Mouse (Mus musculus): ENCODE measurements around the gene Gm45808. TPM values are rescaled to one million over a fixed set of nuclear protein-coding genes. Genes with fewer than 3 reads are reported as not detected.
"Not testable (repeated sequence)": the region's sequence is repeated elsewhere in the genome, so short reads cannot be mapped to it uniquely, and the experiment has no call there.

Gm45808 gene
- polyA plus RNA-seq (2014; fragmentation: Nextera tagmentation; extraction: Ambion mirVana) = not detected in 2 replicates

- H3K4me3 ChIP-seq (ENCODE audit: low read depth, low read length) = no peak within 1 kb of the TSS
- peaks cover 11% of the 10 kb centered on the region; the same call in 1 of the 2 replicates for H3K4me1 ChIP-seq (ENCODE audit: control insufficient read depth, insufficient read depth, low read length)
- no peak within 1 kb of the TSS; the same call in 1 of the 2 replicates for H3K4me2 ChIP-seq (ENCODE audit: low read depth, severe bottlenecking)
- WGBS = 84% methylated on average over 12 of the region's 12 CpGs
- no peak within 1 kb of the TSS for H3K9ac ChIP-seq (ENCODE audit: low read length)
- ATAC-seq (ENCODE audit: insufficient number of reproducible peaks, low FRiP score, low TSS enrichment, low read depth) = no peak
- no peaks in the 10 kb centered on the region for H3K36me3 ChIP-seq (ENCODE audit: control insufficient read depth, insufficient read depth, low read length)
- no peak for DNase-seq (ENCODE audit: low spot score)
- no peak within 1 kb of the TSS for H3K27ac ChIP-seq (replicated peaks; ENCODE audit: low read depth, low read length)
- H3K9me3 ChIP-seq (ENCODE audit: control insufficient read depth, low read length) = no peaks in the 10 kb centered on the region
- H3K27me3 ChIP-seq (ENCODE audit: control insufficient read depth, insufficient read depth, low read length) = no peaks in the 10 kb centered on the region
These were observed at the start of gene Gm45808 for GRCm38 (mm10) chr7:45486761-45487415. Gm45808 (minus strand) TSS chr7:45486811.

GRCm38 (mm10) chr7:45535676-45536075 lies 49.1 kb upstream of the Gm45808 start:
- WGBS = 88% methylated on average over 1 of the region's 1 CpGs
- no peak overlapping the region for H3K4me3 ChIP-seq (ENCODE audit: low read depth, low read length)
- no peak overlapping the region for H3K27ac ChIP-seq (replicated peaks; ENCODE audit: low read depth, low read length)
- H3K27me3 ChIP-seq (ENCODE audit: control insufficient read depth, insufficient read depth, low read length) = no peaks in the 10 kb centered on the region
- H3K9me3 ChIP-seq (ENCODE audit: control insufficient read depth, low read length) = no peaks in the 10 kb centered on the region
- no peak overlapping the region for H3K9ac ChIP-seq (ENCODE audit: low read length)
- DNase-seq (ENCODE audit: low spot score) (no peak), ATAC-seq (ENCODE audit: insufficient number of reproducible peaks, low FRiP score, low TSS enrichment, low read depth) (no peak)
- no peak overlapping the region for H3K4me2 ChIP-seq (ENCODE audit: low read depth, severe bottlenecking)
- no peaks in the 10 kb centered on the region for H3K36me3 ChIP-seq (ENCODE audit: control insufficient read depth, insufficient read depth, low read length)
- H3K4me1 ChIP-seq (ENCODE audit: control insufficient read depth, insufficient read depth, low read length) = 0 out of 2 replicates have a peak, but pooled peaks cover 5% of the 10 kb centered on the region

GRCm38 (mm10) chr7:45530643-45531042 lies 44.0 kb upstream of the Gm45808 start:
- no peak overlapping the region for H3K9ac ChIP-seq (ENCODE audit: low read length)
- ATAC-seq (ENCODE audit: insufficient number of reproducible peaks, low FRiP score, low TSS enrichment, low read depth) (no peak), DNase-seq (ENCODE audit: low spot score) (no peak)
- H3K4me2 ChIP-seq (ENCODE audit: low read depth, severe bottlenecking) = no peak overlapping the region
- H3K4me3 ChIP-seq (ENCODE audit: low read depth, low read length) = no peak overlapping the region
- no peaks in the 10 kb centered on the region for H3K36me3 ChIP-seq (ENCODE audit: control insufficient read depth, insufficient read depth, low read length)
- H3K9me3 ChIP-seq (ENCODE audit: control insufficient read depth, low read length) = no peaks in the 10 kb centered on the region
- WGBS = 80% methylated on average over 2 of the region's 2 CpGs
- H3K4me1 ChIP-seq (ENCODE audit: control insufficient read depth, insufficient read depth, low read length) = 0 out of 2 replicates have a peak, but pooled peaks cover 3% of the 10 kb centered on the region
- no peaks in the 10 kb centered on the region for H3K27me3 ChIP-seq (ENCODE audit: control insufficient read depth, insufficient read depth, low read length)
- no peak overlapping the region for H3K27ac ChIP-seq (replicated peaks; ENCODE audit: low read depth, low read length)

- no peak overlapping the region for H3K4me2 ChIP-seq (ENCODE audit: low read depth, severe bottlenecking)
- DNase-seq (ENCODE audit: low spot score) (no peak), ATAC-seq (ENCODE audit: insufficient number of reproducible peaks, low FRiP score, low TSS enrichment, low read depth) (no peak)
- H3K27ac ChIP-seq (replicated peaks; ENCODE audit: low read depth, low read length) = no peak overlapping the region
- H3K36me3 ChIP-seq (ENCODE audit: control insufficient read depth, insufficient read depth, low read length) = no peaks in the 10 kb centered on the region
- H3K4me3 ChIP-seq (ENCODE audit: low read depth, low read length) = no peak overlapping the region
- no peaks in the 10 kb centered on the region for H3K9me3 ChIP-seq (ENCODE audit: control insufficient read depth, low read length)
- WGBS = 18% methylated on average over 6 of the region's 6 CpGs
- H3K27me3 ChIP-seq (ENCODE audit: control insufficient read depth, insufficient read depth, low read length) = no peaks in the 10 kb centered on the region
- H3K9ac ChIP-seq (ENCODE audit: low read length) = no peak overlapping the region
- peaks cover 12% of the 10 kb centered on the region for H3K4me1 ChIP-seq (ENCODE audit: control insufficient read depth, insufficient read depth, low read length)
These were observed 42.9 kb upstream of the Gm45808 start for GRCm38 (mm10) chr7:45529461-45529860.

- H3K9me3 ChIP-seq (ENCODE audit: control insufficient read depth, low read length); DNase-seq (ENCODE audit: low spot score); H3K9ac ChIP-seq (ENCODE audit: low read length); H3K27ac ChIP-seq (replicated peaks; ENCODE audit: low read depth, low read length); H3K4me2 ChIP-seq (ENCODE audit: low read depth, severe bottlenecking); H3K4me3 ChIP-seq (ENCODE audit: low read depth, low read length); H3K36me3 ChIP-seq (ENCODE audit: control insufficient read depth, insufficient read depth, low read length); H3K27me3 ChIP-seq (ENCODE audit: control insufficient read depth, insufficient read depth, low read length); ATAC-seq (ENCODE audit: insufficient number of reproducible peaks, low FRiP score, low TSS enrichment, low read depth): not testable (repeated sequence)
- 94% methylated on average over 6 of the region's 6 CpGs for WGBS
- H3K4me1 ChIP-seq (ENCODE audit: control insufficient read depth, insufficient read depth, low read length) = peaks cover 12% of the 10 kb centered on the region
These were observed 40.6 kb upstream of the Gm45808 start for GRCm38 (mm10) chr7:45527169-45527568.

- no peak for DNase-seq (ENCODE audit: low spot score)
- H3K4me3 ChIP-seq (ENCODE audit: low read depth, low read length) = peak overlapping the region; percentile 85
- no peaks in the 10 kb centered on the region for H3K9me3 ChIP-seq (ENCODE audit: control insufficient read depth, low read length)
- ATAC-seq (ENCODE audit: insufficient number of reproducible peaks, low FRiP score, low TSS enrichment, low read depth) = no peak
- H3K27me3 ChIP-seq (ENCODE audit: control insufficient read depth, insufficient read depth, low read length) = no peaks in the 10 kb centered on the region
- peak overlapping the region; percentile 67; the same call in 1 of the 2 replicates for H3K27ac ChIP-seq (replicated peaks; ENCODE audit: low read depth, low read length)
- peak overlapping the region; percentile 88 for H3K9ac ChIP-seq (ENCODE audit: low read length)
- H3K4me1 ChIP-seq (ENCODE audit: control insufficient read depth, insufficient read depth, low read length) = peaks cover 12% of the 10 kb centered on the region
- WGBS = 22% methylated on average over 7 of the region's 7 CpGs
- H3K4me2 ChIP-seq (ENCODE audit: low read depth, severe bottlenecking) = peak overlapping the region; percentile 86
- 0 out of 2 replicates have a peak, but pooled peaks cover 3% of the 10 kb centered on the region for H3K36me3 ChIP-seq (ENCODE audit: control insufficient read depth, insufficient read depth, low read length)
These were observed 40.0 kb upstream of the Gm45808 start for GRCm38 (mm10) chr7:45526474-45527120.

- H3K27me3 ChIP-seq (ENCODE audit: control insufficient read depth, insufficient read depth, low read length) = no peaks in the 10 kb centered on the region
- ATAC-seq (ENCODE audit: insufficient number of reproducible peaks, low FRiP score, low TSS enrichment, low read depth) (peak; percentile 88), DNase-seq (ENCODE audit: low spot score) (peak; percentile 99)
- H3K9me3 ChIP-seq (ENCODE audit: control insufficient read depth, low read length) = no peaks in the 10 kb centered on the region
- peak within 1 kb of the TSS; percentile 86 for H3K4me2 ChIP-seq (ENCODE audit: low read depth, severe bottlenecking)
- H3K9ac ChIP-seq (ENCODE audit: low read length) = peak within 1 kb of the TSS; percentile 88
- H3K4me1 ChIP-seq (ENCODE audit: control insufficient read depth, insufficient read depth, low read length) = peaks cover 12% of the 10 kb centered on the region
- H3K27ac ChIP-seq (replicated peaks; ENCODE audit: low read depth, low read length) = peak within 1 kb of the TSS; percentile 73
- WGBS = under 1% methylated on average over 54 of the region's 54 CpGs
- H3K36me3 ChIP-seq (ENCODE audit: control insufficient read depth, insufficient read depth, low read length) = 0 out of 2 replicates have a peak, but pooled peaks cover 3% of the 10 kb centered on the region
- peak within 1 kb of the TSS; percentile 85 for H3K4me3 ChIP-seq (ENCODE audit: low read depth, low read length)
These were observed 39.3 kb upstream of the Gm45808 start, which contains the start of the genes Ppp1r15a and Plekha4 for GRCm38 (mm10) chr7:45525809-45526473. Ppp1r15a (minus strand) TSS chr7:45526268. Plekha4 (plus strand) TSS chr7:45526330.
